Mouse (Mus musculus) heart, embryonic 13.5 days (tissue): ENCODE measurements at regions not wholly inside any gene's neighbourhood (a gene's known extent, or its start where the extent isn't known, plus 50 kb on each side); places are given as distances from the start of the nearest gene placed in this dataset.
A peak's percentile ranks its signal among the peaks of the same experiment; 100 is the strongest.

Source experiments
- ATAC-seq: fragments of 200-750 bp; cut with Nextera tagmentation; 2 replicates; pipeline ENCODE4 v1.8.0; 2017; ENCODE audit warnings: moderate TSS enrichment; ENCODE audit not compliant: insufficient number of reproducible peaks, low FRiP score, low TSS enrichment; ENCODE audit errors: extremely low read depth
- H3K27ac ChIP-seq: fragments of 300-500 bp; sonication (generic); replicated peaks from 2 replicates; pipeline ENCODE4 v1.5.1; 2015; ENCODE audit warnings: moderate library complexity, mild to moderate bottlenecking, inconsistent platforms
- H3K27me3 ChIP-seq: fragments of 300-500 bp; sonication (generic); replicated peaks from 2 replicates; pipeline ENCODE4 v1.6.1; 2015; ENCODE audit warnings: mild to moderate bottlenecking, inconsistent platforms
- H3K36me3 ChIP-seq: fragments of 300-500 bp; sonication (generic); 2 replicates; pipeline ENCODE4 v1.6.1; 2015; ENCODE audit warnings: mild to moderate bottlenecking, inconsistent platforms
- H3K4me1 ChIP-seq: fragments of 300-500 bp; sonication (generic); 2 replicates; pipeline ENCODE4 v1.6.1; 2015; ENCODE audit warnings: inconsistent platforms
- H3K4me2 ChIP-seq: fragments of 300-500 bp; sonication (generic); 2 replicates; pipeline ENCODE4 v1.6.1; 2015; ENCODE audit warnings: inconsistent platforms, mild to moderate bottlenecking, moderate library complexity
- H3K4me3 ChIP-seq: fragments of 300-500 bp; sonication (generic); 2 replicates; pipeline ENCODE4 v1.5.1; 2015; ENCODE audit warnings: moderate library complexity, mild to moderate bottlenecking, inconsistent platforms
- H3K9ac ChIP-seq: fragments of 300-500 bp; sonication (generic); 2 replicates; pipeline ENCODE4 v1.6.1; 2015; ENCODE audit warnings: inconsistent platforms, mild to moderate bottlenecking, moderate library complexity
- H3K9me3 ChIP-seq: fragments of 300-500 bp; sonication (generic); 2 replicates; pipeline ENCODE4 v1.6.1; 2016; ENCODE audit warnings: inconsistent platforms
- WGBS: fragments of 180-500 bp; shearing (Covaris S2); methylation state at CpG from one replicate; pipeline ENCODE4 v1.1.7; 2015; ENCODE audit warnings: mixed read lengths; 5-methylcytosine and 5-hydroxymethylcytosine counted together

- Histone ChIP-seq H3K27me3 (no peaks in the 10 kb centered on the region), H3K27ac (no peak overlapping the region), H3K9ac (no peak overlapping the region), H3K4me2 (no peak overlapping the region), H3K9me3 (no peaks in the 10 kb centered on the region), H3K4me3 (no peak overlapping the region), H3K4me1 (peaks cover 15% of the 10 kb centered on the region), H3K36me3 (no peaks in the 10 kb centered on the region)
- 44% methylated on average over 2 of the region's 2 CpGs for WGBS
- no peak for ATAC-seq
These were observed 372.1 kb downstream of the Synb start for GRCm38 (mm10) chr14:68922035-68922434.

DNA sequence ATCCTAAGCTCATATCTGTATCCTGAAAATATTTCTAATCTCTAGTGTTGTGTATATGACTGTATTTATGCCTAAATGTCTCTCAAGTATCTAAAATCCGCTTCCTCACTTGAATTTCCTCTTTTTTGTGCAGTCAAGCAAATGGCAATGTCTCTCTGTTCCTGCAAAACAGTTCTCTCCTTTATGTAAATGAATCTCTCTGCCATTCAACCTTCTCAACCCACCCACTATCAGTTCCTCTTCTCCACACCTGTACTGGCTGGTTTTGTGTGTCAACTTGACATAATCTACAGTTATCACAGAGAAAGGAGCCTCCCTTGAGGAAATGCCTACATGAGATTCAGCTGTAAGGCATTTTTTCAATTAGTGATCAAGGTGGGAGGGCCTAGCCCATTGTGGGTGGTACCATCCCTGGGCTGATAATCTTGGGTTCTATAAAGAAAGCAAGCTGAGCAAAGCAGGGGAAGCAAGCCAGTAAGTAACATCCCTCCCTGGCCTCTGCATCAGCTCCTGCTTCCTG, 375.5 kb downstream of the Synb start:
- Histone ChIP-seq H3K36me3 (no peaks in the 10 kb centered on the region), H3K27me3 (no peaks in the 10 kb centered on the region), H3K4me1 (peaks cover 15% of the 10 kb centered on the region), H3K4me3 (no peak overlapping the region), H3K4me2 (no peak overlapping the region), H3K27ac (no peak overlapping the region), H3K9me3 (no peaks in the 10 kb centered on the region), H3K9ac (no peak overlapping the region)
- 69% methylated on average over 1 of the region's 1 CpGs for WGBS
- no peak for ATAC-seq

GRCm38 (mm10) chr14:68899921-68900320, 394.2 kb downstream of the Synb start:
- WGBS = 66% methylated on average over 3 of the region's 3 CpGs
- no peak overlapping the region for H3K4me2 ChIP-seq
- no peaks in the 10 kb centered on the region for H3K36me3 ChIP-seq
- no peak overlapping the region for H3K27ac ChIP-seq
- no peaks in the 10 kb centered on the region for H3K4me1 ChIP-seq
- H3K9ac ChIP-seq = no peak overlapping the region
- no peaks in the 10 kb centered on the region for H3K27me3 ChIP-seq
- no peak for ATAC-seq
- H3K4me3 ChIP-seq = no peak overlapping the region
- H3K9me3 ChIP-seq = no peaks in the 10 kb centered on the region

DNA sequence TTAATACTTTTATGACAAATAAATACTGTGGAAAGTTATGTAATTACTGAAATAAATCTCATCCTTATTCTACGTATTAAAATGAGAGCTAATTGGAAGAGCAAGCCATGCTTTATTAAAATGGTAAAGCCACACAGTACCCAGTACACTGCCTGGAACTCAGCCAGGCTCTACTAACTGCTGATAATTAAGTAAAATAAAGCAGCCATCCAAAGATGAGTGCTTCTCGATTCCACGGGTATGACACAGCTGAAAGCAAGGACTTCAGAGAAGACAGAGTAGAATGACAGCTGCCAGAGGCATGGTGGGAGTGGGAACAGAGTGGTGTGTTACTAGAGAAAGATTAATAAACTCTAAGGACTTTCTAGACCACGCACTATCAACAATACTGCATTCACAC, 416.9 kb downstream of the Synb start:
- Histone ChIP-seq H3K9me3 (no peaks in the 10 kb centered on the region), H3K27me3 (no peaks in the 10 kb centered on the region), H3K9ac (no peak overlapping the region), H3K4me3 (no peak overlapping the region), H3K36me3 (no peaks in the 10 kb centered on the region), H3K4me2 (no peak overlapping the region), H3K27ac (no peak overlapping the region), H3K4me1 (no peaks in the 10 kb centered on the region)
- 64% methylated on average over 4 of the region's 4 CpGs for WGBS
- ATAC-seq = no peak

DNA sequence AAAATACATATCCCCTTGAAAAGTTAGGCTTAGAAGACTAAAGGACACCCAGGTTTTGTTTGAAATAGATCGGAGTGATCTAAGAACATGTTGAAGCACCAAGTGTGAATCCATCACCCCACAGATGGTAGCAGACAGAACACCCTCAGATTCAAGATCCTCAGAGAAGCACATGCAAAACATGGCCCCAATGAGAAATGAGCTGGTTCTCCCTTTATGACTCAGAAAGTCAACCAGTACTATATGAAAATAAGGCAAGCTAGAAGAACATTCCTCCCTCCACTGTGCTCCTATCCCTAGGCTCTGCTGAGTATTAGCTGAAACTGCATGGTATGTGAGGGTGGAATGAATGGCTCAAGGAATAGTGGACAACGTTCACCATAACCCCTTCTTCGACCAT, 433.0 kb downstream of the Synb start:
- Histone ChIP-seq H3K4me3 (no peak overlapping the region), H3K27me3 (no peaks in the 10 kb centered on the region), H3K9ac (no peak overlapping the region), H3K9me3 (peaks cover 6% of the 10 kb centered on the region), H3K27ac (no peak overlapping the region), H3K36me3 (no peaks in the 10 kb centered on the region), H3K4me2 (no peak overlapping the region), H3K4me1 (no peaks in the 10 kb centered on the region)
- ATAC-seq = no peak
- 84% methylated on average over 3 of the region's 3 CpGs for WGBS

GRCm38 (mm10) chr14:68857948-68858347, 436.2 kb downstream of the Synb start:
- 78% methylated on average over 1 of the region's 1 CpGs for WGBS
- no peak overlapping the region for H3K9ac ChIP-seq
- H3K27ac ChIP-seq = no peak overlapping the region
- H3K9me3 ChIP-seq = peaks cover 6% of the 10 kb centered on the region
- no peaks in the 10 kb centered on the region for H3K27me3 ChIP-seq
- H3K4me1 ChIP-seq = no peaks in the 10 kb centered on the region
- no peak overlapping the region for H3K4me3 ChIP-seq
- ATAC-seq = no peak
- no peak overlapping the region for H3K4me2 ChIP-seq
- no peaks in the 10 kb centered on the region for H3K36me3 ChIP-seq

GRCm38 (mm10) chr14:68848506-68848905, 445.6 kb downstream of the Synb start:
- no peak overlapping the region for H3K9ac ChIP-seq
- H3K27me3 ChIP-seq = no peaks in the 10 kb centered on the region
- no peaks in the 10 kb centered on the region for H3K36me3 ChIP-seq
- no peak overlapping the region for H3K4me2 ChIP-seq
- ATAC-seq = no peak
- 0 out of 2 replicates have a peak overlapping the region, but pooled peaks have one; percentile 42 for H3K27ac ChIP-seq
- WGBS = 67% methylated on average over 4 of the region's 4 CpGs
- H3K9me3 ChIP-seq = no peaks in the 10 kb centered on the region
- peaks cover 7% of the 10 kb centered on the region for H3K4me1 ChIP-seq
- no peak overlapping the region for H3K4me3 ChIP-seq

- Histone ChIP-seq H3K4me2 (no peak overlapping the region), H3K27ac (no peak overlapping the region), H3K9me3 (no peaks in the 10 kb centered on the region), H3K4me3 (no peak overlapping the region), H3K4me1 (peaks cover 7% of the 10 kb centered on the region), H3K36me3 (no peaks in the 10 kb centered on the region), H3K27me3 (no peaks in the 10 kb centered on the region), H3K9ac (no peak overlapping the region)
- no peak for ATAC-seq
These were observed 446.5 kb downstream of the Synb start for GRCm38 (mm10) chr14:68847609-68848008.

- Histone ChIP-seq H3K27ac (no peak overlapping the region), H3K4me1 (no peaks in the 10 kb centered on the region), H3K9ac (no peak overlapping the region), H3K27me3 (no peaks in the 10 kb centered on the region), H3K4me2 (no peak overlapping the region), H3K9me3 (no peaks in the 10 kb centered on the region), H3K36me3 (no peaks in the 10 kb centered on the region), H3K4me3 (no peak overlapping the region)
- ATAC-seq = no peak
- WGBS = 81% methylated on average over 8 of the region's 8 CpGs
These were observed 473.9 kb downstream of the Synb start for GRCm38 (mm10) chr14:68820241-68820640.

- no peak for ATAC-seq
- 72% methylated on average over 3 of the region's 3 CpGs for WGBS
These were observed 485.1 kb downstream of the Synb start for GRCm38 (mm10) chr14:68808976-68809375.

DNA sequence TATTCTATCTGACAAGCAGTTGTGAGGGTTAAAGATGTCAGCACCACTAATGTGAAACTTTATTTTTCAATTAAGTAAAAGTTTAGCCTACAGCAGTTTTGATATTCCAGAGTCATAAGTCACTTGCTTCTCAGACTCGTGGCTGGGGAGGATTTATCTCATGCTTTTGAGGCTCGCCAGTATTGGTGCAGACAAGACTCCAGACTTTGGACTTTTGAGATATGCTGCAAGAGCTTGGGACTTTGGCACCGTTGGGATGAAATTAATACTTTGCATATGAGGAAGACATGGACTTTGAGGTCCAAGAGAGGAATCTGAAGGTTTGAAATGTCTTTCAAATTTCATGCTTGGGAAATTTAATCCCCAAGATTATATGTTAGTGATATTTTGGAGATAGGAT, 486.2 kb downstream of the Synb start:
- Histone ChIP-seq H3K27me3 (no peaks in the 10 kb centered on the region), H3K9me3 (no peaks in the 10 kb centered on the region), H3K4me1 (no peaks in the 10 kb centered on the region), H3K27ac (no peak overlapping the region), H3K36me3 (no peaks in the 10 kb centered on the region), H3K9ac (no peak overlapping the region), H3K4me2 (no peak overlapping the region), H3K4me3 (no peak overlapping the region)
- ATAC-seq = no peak
- WGBS = 51% methylated on average over 3 of the region's 3 CpGs

More at GRCm38 (mm10) chr14:68808976-68809375, 485.1 kb downstream of the Synb start:
- Histone ChIP-seq H3K9ac (no peak overlapping the region), H3K4me3 (no peak overlapping the region), H3K27ac (no peak overlapping the region), H3K27me3 (no peaks in the 10 kb centered on the region), H3K36me3 (no peaks in the 10 kb centered on the region), H3K4me1 (no peaks in the 10 kb centered on the region), H3K9me3 (no peaks in the 10 kb centered on the region), H3K4me2 (no peak overlapping the region)

DNA sequence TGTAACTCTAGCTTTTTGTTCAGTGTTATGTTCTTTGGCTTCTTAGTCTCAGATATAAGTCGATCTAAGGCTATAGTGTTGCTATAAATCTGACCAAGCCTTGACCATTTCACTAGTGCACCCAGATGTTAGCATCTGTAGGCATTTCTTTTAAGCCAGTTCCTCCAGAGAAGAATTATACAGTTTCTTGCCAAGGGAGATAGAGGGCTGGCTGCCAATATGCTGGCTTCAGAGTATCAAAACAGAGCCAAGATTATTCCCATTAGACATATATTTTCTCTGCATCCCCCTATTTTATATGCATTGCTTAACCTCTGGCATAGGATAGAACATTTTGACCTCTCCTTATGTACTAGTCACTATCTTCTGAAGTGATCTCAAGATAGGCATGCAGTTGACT, 487.5 kb downstream of the Synb start:
- no peak for ATAC-seq
- Histone ChIP-seq H3K4me1 (no peaks in the 10 kb centered on the region), H3K9ac (no peak overlapping the region), H3K9me3 (no peaks in the 10 kb centered on the region), H3K4me2 (no peak overlapping the region), H3K36me3 (no peaks in the 10 kb centered on the region), H3K4me3 (no peak overlapping the region), H3K27ac (no peak overlapping the region), H3K27me3 (no peaks in the 10 kb centered on the region)
- 65% methylated on average over 1 of the region's 1 CpGs for WGBS
